In genomic region chr4:136249780-136250179, GRCm38 (mm10) we compare ENCODE assay signal across 8 mouse cellular contexts. TPM values are rescaled to one million over a fixed set of nuclear protein-coding genes. Genes with fewer than 3 reads are reported as not detected.
DNase-seq lines count a peak whose midpoint lies in the region; ATAC-seq lines count a peak whose summit lies in the region.

No protein-coding gene starts in this region.

- peak; percentile 55; the same call in 1 of the 2 replicates for ATAC-seq in frontal cortex, adult (ENCODE audit: low TSS enrichment)
- no peak for ATAC-seq in erythroid progenitor cell, adult 5-6 weeks (replicated peaks; ENCODE audit: low FRiP score, poor library complexity, severe bottlenecking)

- DNase-seq in frontal cortex, postnatal 25 days (ENCODE audit: low spot score in 2 of 2), result no peak
- DNase-seq in gastrocnemius, postnatal 10 days, result peak; percentile 58
- peak; percentile 82 for DNase-seq in kidney, adult 9 months
- DNase-seq in ovary, postnatal 14 days (ENCODE audit: low spot score), result peak; percentile 49
- no peak for DNase-seq in neural tube, embryonic 10.5 days (ENCODE audit: extremely low spot score, low spot score)
- no peak for DNase-seq in thymus, postnatal 14 days

RNA-seq across cellular contexts. Expression of gene Tcea3, which starts 2.3 kb away (rescaled TPM):
- total RNA-seq in gastrocnemius, postnatal 10 days (2021), result 100 to 1,000 TPM; 199 to 247 TPM
- 1.3 and 2.5 TPM in 2 replicates for total RNA-seq in erythroid progenitor cell, adult 5-6 weeks (2015; ENCODE audit: low replicate concordance)
- not detected in 2 replicates for total RNA-seq in erythroid progenitor cell, adult 5-6 weeks (2017; ENCODE audit: low replicate concordance)

RNA-seq across cellular contexts. Expression of gene Zfp46, which starts 34.7 kb away (rescaled TPM):
- total RNA-seq in gastrocnemius, postnatal 10 days (2021), result 10 to 100 TPM; 44.5 to 48.7 TPM
- total RNA-seq in erythroid progenitor cell, adult 5-6 weeks (2015; ENCODE audit: low replicate concordance), result 1.7 and 2.9 TPM in 2 replicates
- total RNA-seq in erythroid progenitor cell, adult 5-6 weeks (2017; ENCODE audit: low replicate concordance), result 1.4 and 10.8 TPM in 2 replicates

RNA-seq across cellular contexts. Expression of gene Asap3, which starts 43.6 kb away (rescaled TPM):
- 10 to 100 TPM in 1 of 2 experiments, 1 to 10 TPM in 1; 7.2 to 10.1 TPM for total RNA-seq in gastrocnemius, postnatal 10 days (2021)
- not detected in 2 replicates for total RNA-seq in erythroid progenitor cell, adult 5-6 weeks (2015; ENCODE audit: low replicate concordance)
- total RNA-seq in erythroid progenitor cell, adult 5-6 weeks (2017; ENCODE audit: low replicate concordance), result 0.53 and 0.90 TPM in 2 replicates

Comparison
In these comparisons a context has a peak if more than half of its experiments do, and no peak if none do; other contexts are left out.
1. DNase-seq: peak in gastrocnemius, postnatal 10 days (single experiment), kidney, adult 9 months (single experiment) and ovary, postnatal 14 days (single experiment); none in frontal cortex, postnatal 25 days (0 of 2), neural tube, embryonic 10.5 days (single experiment) and thymus, postnatal 14 days (single experiment).
2. RNA of gene Tcea3, which starts 2.3 kb away (total RNA-seq): 199 to 247 TPM in gastrocnemius, postnatal 10 days; 1.3 to 2.5 TPM in erythroid progenitor cell, adult 5-6 weeks; every median in the first group is over 10 times any median in the second.
3. RNA of gene Asap3, which starts 43.6 kb away (total RNA-seq): 7.2 to 10.1 TPM in gastrocnemius, postnatal 10 days; 0.53 to 0.90 TPM in erythroid progenitor cell, adult 5-6 weeks; every median in the first group is over 4 times any median in the second.